Mouse (Mus musculus) cerebellum, postnatal 14 days (tissue): ENCODE data around the gene Spata13.
A peak's percentile ranks its signal among the peaks of the same experiment; 100 is the strongest.

Experiments
- DNase-seq, 2 experiments: peaks; one replicate each; pipeline ENCODE4 v3.0.0; 2021; ENCODE audit warnings: mixed read lengths in 2 of 2

The Spata13 gene

GRCm38 (mm10) chr14:60641120-60641519, 7.3 kb downstream of the Spata13 start:
- DNase-seq: no peak

DNA sequence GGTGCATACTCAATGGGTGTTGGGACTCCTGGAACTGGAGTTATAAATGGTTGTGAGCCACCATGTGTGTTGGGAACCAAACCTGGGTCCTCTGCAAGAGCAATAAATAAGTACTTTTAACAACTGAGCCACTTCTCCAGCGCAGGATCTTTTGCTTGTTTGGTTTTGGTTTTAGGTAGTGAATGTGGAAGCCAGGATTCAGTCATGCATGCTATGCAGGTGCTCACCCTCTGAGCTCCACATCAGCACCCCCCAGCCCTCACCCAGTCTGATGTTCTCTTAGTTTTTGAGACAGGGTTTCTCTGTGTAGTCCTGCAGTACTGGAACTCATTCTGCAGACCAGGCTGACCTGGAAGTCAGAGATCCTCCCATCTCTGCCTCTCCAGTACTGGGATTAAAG, 8.3 kb downstream of the Spata13 start:
- no peak for DNase-seq

GRCm38 (mm10) chr14:60643098-60643870, 9.5 kb downstream of the Spata13 start:
- no peak for DNase-seq

- no peak for DNase-seq
Measured at GRCm38 (mm10) chr14:60646373-60646772, 12.6 kb downstream of the Spata13 start.

- peak; percentile 76 to 78 for DNase-seq
Measured at GRCm38 (mm10) chr14:60647885-60648284, 14.1 kb downstream of the Spata13 start.

DNA sequence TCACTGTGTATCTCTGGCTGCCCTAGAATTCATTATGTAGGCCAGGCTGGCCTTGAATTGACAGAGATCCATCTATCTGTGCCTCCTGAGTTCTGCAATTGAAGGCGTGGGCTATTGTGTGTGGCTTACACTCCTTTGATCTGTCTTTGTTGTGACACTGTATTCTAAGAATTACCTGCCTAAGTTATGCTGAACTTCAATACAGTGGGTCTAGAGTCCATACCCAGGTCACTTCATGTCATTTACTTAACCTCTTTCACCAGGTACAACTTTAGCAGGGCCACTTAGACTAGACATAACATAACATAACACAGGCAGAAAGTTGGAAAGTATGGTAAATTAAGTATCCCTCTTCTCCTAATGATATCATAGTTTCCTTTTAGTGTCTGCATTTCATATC, 15.2 kb downstream of the Spata13 start:
- DNase-seq: no peak

- no peak for DNase-seq
Measured at GRCm38 (mm10) chr14:60653184-60653583, 19.4 kb downstream of the Spata13 start.

GRCm38 (mm10) chr14:60653977-60654376, 20.2 kb downstream of the Spata13 start:
- DNase-seq: no peak

DNA sequence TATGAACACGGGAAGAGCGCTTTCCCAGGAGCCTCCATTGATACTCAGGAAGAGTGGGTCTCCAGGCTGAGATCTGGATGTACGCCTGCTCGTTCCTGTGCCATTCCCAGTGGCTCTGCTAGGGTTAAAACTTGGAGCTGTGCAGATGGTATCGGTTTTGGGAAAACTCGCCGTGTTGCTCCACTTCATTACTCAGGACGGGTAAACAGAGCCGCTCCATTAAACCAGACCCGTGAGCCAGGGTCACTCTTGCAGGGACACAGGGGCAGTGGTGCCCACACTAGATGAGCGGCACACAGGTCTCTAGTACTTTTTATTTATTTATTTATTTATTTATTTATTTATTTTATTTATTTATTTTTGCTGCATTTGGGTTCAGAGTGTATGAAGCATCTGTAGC, 20.9 kb downstream of the Spata13 start:
- peak in 1 of 2 experiments; percentile 37 for DNase-seq

GRCm38 (mm10) chr14:60655941-60656700, 22.3 kb downstream of the Spata13 start:
- DNase-seq: peak; percentile 74 to 77

- no peak for DNase-seq
Measured at GRCm38 (mm10) chr14:60656701-60657085, 22.9 kb downstream of the Spata13 start.

DNA sequence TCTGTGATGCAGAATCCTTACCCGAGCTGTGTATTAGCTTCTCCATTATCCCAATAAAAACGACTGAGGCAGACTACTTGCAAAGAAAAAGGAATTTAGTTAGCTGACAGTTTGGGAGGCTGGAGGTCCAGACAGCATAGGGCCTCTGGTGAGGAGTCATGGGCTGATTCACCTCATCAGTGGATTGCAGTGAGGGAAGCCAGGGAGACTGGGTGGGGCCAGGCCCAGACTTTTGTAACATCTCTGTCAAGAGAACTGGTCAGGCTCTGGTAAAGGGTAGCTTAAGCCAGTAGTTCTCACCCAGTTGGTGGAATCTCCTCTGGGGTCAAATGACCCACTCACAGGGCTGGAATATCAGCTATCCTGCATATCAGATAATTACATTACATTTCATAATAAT, 24.1 kb downstream of the Spata13 start:
- no peak for DNase-seq

GRCm38 (mm10) chr14:60659498-60659897, 25.7 kb downstream of the Spata13 start:
- DNase-seq: peak; percentile 68 to 78

- no peak for DNase-seq
Measured at GRCm38 (mm10) chr14:60660591-60660990, 26.8 kb downstream of the Spata13 start.

DNA sequence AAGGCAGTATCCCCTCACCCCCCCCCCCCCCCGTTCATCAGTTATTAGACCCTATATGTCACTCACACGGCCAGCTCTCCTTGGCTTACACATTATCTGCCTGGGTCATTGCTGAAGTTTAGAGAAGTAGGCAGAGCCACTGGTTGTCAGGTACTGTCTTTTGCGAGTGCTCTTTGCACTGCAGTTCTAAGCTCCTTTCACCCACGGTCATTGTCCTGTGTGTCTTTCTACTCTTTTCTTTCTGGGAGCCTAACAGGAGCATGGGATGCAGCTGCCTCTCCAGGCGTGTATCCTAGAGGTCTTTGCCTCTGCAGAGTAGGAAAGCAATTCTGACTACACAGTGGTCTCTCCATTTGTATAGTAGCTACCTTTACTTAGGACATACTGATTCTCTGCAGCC, 27.5 kb downstream of the Spata13 start:
- no peak for DNase-seq

- DNase-seq: no peak
Measured at GRCm38 (mm10) chr14:60663309-60663940, 29.6 kb downstream of the Spata13 start.

- no peak for DNase-seq
Measured at GRCm38 (mm10) chr14:60664641-60665040, 30.8 kb downstream of the Spata13 start.

- DNase-seq: no peak
Measured at GRCm38 (mm10) chr14:60665263-60665662, 31.5 kb downstream of the Spata13 start.

DNA sequence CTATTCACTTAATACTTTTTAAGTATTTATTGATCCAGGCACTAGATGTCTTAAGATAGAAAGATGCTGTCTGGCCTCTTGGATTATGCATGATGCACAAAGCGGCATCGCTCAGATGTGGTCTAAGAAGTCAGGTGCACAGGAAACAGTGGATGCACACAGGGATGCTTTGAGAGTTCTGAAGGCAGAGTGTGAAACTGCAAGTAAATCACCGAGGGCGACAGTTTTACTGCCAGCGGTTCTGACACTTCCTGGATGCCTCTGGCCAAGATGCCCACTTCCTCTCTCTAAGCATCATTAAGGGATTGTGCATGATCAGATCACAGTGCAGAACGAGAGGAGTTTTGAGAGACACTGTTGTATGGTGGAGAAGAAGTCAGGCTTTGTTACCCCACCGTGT, 32.5 kb downstream of the Spata13 start:
- DNase-seq: no peak

- no peak for DNase-seq
Measured at GRCm38 (mm10) chr14:60670191-60670590, 36.4 kb downstream of the Spata13 start.

GRCm38 (mm10) chr14:60671504-60671903, 37.7 kb downstream of the Spata13 start:
- DNase-seq: no peak

DNA sequence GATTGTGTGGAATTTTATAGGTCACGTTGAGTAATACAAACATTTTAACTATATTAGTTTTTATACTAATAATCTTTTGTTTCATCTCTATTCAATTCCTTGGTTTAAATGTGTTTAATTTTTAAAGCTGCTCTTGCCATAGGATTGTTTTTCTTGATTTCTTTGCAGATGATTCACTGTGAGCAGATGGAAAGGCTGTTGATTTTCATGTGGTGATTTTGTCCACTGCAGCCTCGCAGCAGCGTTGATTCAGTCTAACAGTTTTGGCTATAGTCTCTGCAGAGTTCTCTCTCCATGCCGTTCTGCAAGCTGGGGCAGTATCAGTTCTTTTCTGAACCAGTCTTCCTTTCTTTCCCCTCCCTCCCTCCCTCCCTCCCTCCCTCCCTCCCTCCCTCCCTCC, 41.9 kb downstream of the Spata13 start:
- no peak for DNase-seq

DNA sequence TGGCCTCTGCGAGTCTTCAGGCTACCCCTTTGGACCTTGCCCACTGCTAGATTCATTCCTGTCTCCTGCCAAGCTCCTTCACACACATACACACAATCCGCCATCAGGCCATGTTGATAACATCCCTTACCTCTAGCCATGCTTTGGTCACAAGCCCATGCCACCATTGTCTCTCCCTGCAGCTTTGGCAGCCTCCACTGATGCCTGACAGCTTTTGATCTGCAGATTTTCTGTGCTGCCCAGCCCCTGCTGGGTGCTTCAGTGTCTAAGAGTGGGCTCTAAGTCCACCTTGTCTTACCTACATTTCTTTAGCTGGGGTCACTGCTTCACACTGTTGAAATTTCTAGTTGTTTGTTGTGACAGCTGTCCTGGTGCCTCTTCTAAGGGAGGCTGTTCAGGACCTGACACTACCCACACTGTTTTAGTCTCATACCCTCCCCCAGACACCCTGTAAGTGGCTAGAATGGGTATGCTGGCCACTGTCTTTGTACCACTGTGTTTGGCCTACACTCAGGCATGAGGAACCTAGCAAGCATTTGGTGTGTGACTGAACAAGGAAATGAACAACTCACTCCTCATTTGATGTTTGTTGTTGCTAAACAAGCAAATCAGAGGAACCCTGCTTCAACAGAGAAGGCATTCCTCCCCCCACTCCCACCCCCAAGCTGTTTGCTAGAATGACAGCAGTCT, 43.0 kb downstream of the Spata13 start:
- peak; percentile 57 to 64 for DNase-seq
